Mouse (Mus musculus) frontal cortex, adult 2 months (tissue): ENCODE data around the gene Gstp2. TPM values are rescaled to one million over a fixed set of nuclear protein-coding genes. Genes with fewer than 3 reads are reported as not detected.

Experiments
- DNase-seq, 2 experiments: peaks; one replicate each; pipeline ENCODE4 v3.0.0; 2022; ENCODE audit warnings: low spot score in 1 of 2; ENCODE audit errors: extremely low spot score in 1 of 2
- polyA plus RNA-seq: library from polyadenylated mRNA; depleted of rRNA; stranded (reverse); fragments of >200 nt; gene quantifications from 2 replicates; pipeline ENCODE4 v1.2.3, GENCODE M21; 2012

The Gstp2 gene
- polyA plus RNA-seq, 1 experiment, result 5.1 TPM

- no peak for DNase-seq
These were observed 31.0 kb downstream of the Gstp2 start for GRCm38 (mm10) chr19:4014802-4015201.

GRCm38 (mm10) chr19:4013066-4013465 lies 32.8 kb downstream of the Gstp2 start:
- no peak for DNase-seq

GRCm38 (mm10) chr19:4012432-4013022 lies 33.3 kb downstream of the Gstp2 start, which contains the start of gene Ndufv1:
Gene Ndufv1 (minus strand): TSS chr19:4012806.
- peak; percentile 99 for DNase-seq

GRCm38 (mm10) chr19:4011086-4011485 lies 34.7 kb downstream of the Gstp2 start:
- DNase-seq, result no peak

GRCm38 (mm10) chr19:4005971-4006370 lies 39.9 kb downstream of the Gstp2 start:
- DNase-seq, result no peak

GRCm38 (mm10) chr19:4005091-4005490 lies 40.7 kb downstream of the Gstp2 start:
- DNase-seq, result no peak

- no peak for DNase-seq
These were observed 41.5 kb downstream of the Gstp2 start for GRCm38 (mm10) chr19:4004331-4004730.

GRCm38 (mm10) chr19:4003641-4004040 lies 42.2 kb downstream of the Gstp2 start:
- DNase-seq, result no peak

- DNase-seq, result no peak
These were observed 42.7 kb downstream of the Gstp2 start, which contains the start of gene Doc2g for GRCm38 (mm10) chr19:4003112-4003511. Gene Doc2g (plus strand): TSS chr19:4003313.

- DNase-seq, result no peak
These were observed 44.1 kb downstream of the Gstp2 start for GRCm38 (mm10) chr19:4001752-4002151.

GRCm38 (mm10) chr19:4000949-4001525 lies 44.8 kb downstream of the Gstp2 start:
- DNase-seq, result no peak

GRCm38 (mm10) chr19:4000119-4000900 lies 45.5 kb downstream of the Gstp2 start, which contains the start of the genes Nudt8 and Gm49405:
Gene Nudt8 (plus strand): TSS chr19:4000580.
Gene Gm49405 (plus strand): TSS chr19:4000626.
- peak; percentile 92 to 98 for DNase-seq

GRCm38 (mm10) chr19:3999121-3999730 lies 46.6 kb downstream of the Gstp2 start:
- no peak for DNase-seq

- no peak for DNase-seq
These were observed 47.5 kb downstream of the Gstp2 start for GRCm38 (mm10) chr19:3998335-3998734.

GRCm38 (mm10) chr19:3997231-3997630 lies 48.6 kb downstream of the Gstp2 start:
- no peak for DNase-seq

- no peak for DNase-seq
These were observed 49.1 kb downstream of the Gstp2 start for GRCm38 (mm10) chr19:3996747-3997146.

GRCm38 (mm10) chr19:3996106-3996505 lies 49.7 kb downstream of the Gstp2 start:
- DNase-seq, result no peak

- no peak for DNase-seq
These were observed 50.3 kb downstream of the Gstp2 start for GRCm38 (mm10) chr19:3995505-3995904.

GRCm38 (mm10) chr19:3994932-3995331 lies 50.9 kb downstream of the Gstp2 start:
- DNase-seq, result no peak

- DNase-seq, result no peak
These were observed 53.4 kb downstream of the Gstp2 start, which contains the start of gene Tbx10 for GRCm38 (mm10) chr19:3992416-3992815. Gene Tbx10 (plus strand): TSS chr19:3992752.

GRCm38 (mm10) chr19:3991966-3992365 lies 53.9 kb downstream of the Gstp2 start:
- DNase-seq, result no peak
